Mouse (Mus musculus) spleen, adult 12 weeks (tissue): ENCODE data around the gene Thrsp.

Experiments used
- DNase-seq: peaks from one replicate; pipeline ENCODE4 v3.0.0; 2022; ENCODE audit warnings: low spot score

Thrsp gene

DNA sequence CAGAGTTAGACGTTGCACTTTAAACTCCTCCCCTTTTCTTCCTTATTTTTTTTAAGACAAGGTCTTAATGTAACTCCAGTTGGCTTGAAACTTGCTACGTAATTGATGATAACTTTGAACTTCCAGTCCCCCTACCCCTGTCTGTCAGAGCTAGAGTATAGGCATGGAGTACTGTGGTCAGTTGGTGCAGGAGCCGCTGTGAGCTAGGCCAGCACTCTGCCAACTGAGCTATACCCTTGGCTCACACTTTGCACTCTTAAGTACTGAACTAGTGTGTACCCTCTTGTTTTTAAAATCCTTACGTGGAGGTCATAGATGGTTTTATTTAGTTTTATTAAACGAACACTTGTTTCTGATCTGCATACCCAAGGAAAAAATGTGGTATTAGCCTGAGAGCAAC is 38.2 kb downstream of the Thrsp start:
- no peak for DNase-seq

DNA sequence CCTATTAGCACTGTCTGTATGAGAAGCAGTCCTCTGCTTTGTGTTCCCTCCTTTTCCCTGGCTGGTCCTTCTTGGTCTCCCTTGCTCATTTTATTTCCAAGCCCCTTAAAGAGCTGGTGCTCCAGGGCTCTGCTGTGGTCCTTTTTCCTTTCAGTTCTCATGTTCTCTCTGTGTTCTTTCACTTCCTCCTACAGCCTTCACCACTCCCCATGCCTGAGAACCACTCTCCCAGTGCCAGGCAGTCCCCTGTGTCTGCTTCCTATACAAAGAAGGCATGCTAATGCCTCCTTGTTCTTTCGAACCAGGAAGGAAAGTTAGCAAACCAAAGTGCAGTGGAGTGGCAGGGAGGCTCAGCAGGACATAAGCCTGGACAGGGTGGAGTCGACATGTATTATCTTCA is 41.6 kb downstream of the Thrsp start:
- no peak for DNase-seq

DNA sequence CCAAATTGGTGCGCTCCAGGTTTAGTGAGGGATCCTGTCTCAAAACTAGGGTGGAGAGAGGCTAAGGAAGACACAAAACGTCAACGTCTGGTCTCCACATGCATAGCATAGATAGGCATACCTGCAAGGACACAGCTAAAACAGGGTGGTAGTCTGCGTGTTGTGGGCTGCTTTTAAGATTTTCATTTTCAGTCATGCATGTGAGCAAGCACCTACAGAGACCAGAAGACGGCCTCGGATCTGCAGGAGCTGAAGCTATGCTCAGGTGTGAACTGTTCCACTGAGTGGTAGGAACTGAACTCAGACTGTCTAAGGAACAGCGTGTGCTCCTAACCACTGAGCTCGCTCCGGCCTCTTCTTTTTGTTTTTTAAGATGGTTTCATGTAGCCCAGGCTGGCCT is 42.4 kb downstream of the Thrsp start:
- DNase-seq = no peak

DNA sequence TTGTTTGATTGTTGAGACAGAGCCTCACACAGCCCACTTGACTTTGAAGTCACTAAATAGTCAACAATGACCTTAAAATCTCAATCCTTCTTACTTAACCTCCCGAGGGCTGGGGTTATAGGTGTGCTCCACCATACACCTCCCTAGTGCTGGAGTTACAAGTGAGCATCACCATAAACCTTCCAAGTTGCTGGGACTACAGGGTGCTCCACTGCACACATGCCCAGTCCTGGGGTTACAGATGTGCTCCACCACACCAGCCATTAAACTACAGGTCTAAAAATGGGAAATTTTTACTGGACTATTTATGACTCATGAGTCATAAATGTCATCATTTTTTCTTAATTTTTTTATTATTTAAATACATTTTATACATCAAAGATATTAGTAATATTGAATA is 51.6 kb downstream of the Thrsp start:
- DNase-seq = no peak
